Mouse (Mus musculus): ENCODE data around the gene Tns1. TPM values are rescaled to one million over a fixed set of nuclear protein-coding genes. Genes with fewer than 3 reads are reported as not detected.

Tns1 gene
- polyA plus RNA-seq, 1 experiment: 781 TPM

GRCm38 (mm10) chr1:73954614-73955013, 169.6 kb downstream of the Tns1 start:
- Histone ChIP-seq H3K4me1 (ENCODE audit: control insufficient read depth, insufficient read depth, low read length) (peaks cover 31% of the 10 kb centered on the region), H3K4me3 (replicated peaks; ENCODE audit: extremely low read depth, low read depth, low read length) (no peak overlapping the region)
- no peak for DNase-seq
- TF ChIP-seq CTCF (IDR thresholded peaks at IDR 0.05; ENCODE audit: insufficient read depth, low read length) (no peak), POLR2A (IDR thresholded peaks at IDR 0.05; ENCODE audit: borderline replicate concordance, extremely low read depth, low read depth, low read length) (no peak)
- WGBS: 22% methylated on average over 4 of the region's 4 CpGs

- Histone ChIP-seq H3K4me1 (ENCODE audit: control insufficient read depth, insufficient read depth, low read length) (peaks cover 25% of the 10 kb centered on the region), H3K4me3 (replicated peaks; ENCODE audit: extremely low read depth, low read depth, low read length) (no peak overlapping the region)
- no peak for DNase-seq
- 82% methylated on average over 6 of the region's 6 CpGs for WGBS
- no peak for TF ChIP-seq POLR2A (IDR thresholded peaks at IDR 0.05; ENCODE audit: borderline replicate concordance, extremely low read depth, low read depth, low read length)
- no peak for TF ChIP-seq CTCF (IDR thresholded peaks at IDR 0.05; ENCODE audit: insufficient read depth, low read length)
Observed at GRCm38 (mm10) chr1:73954015-73954408, 170.2 kb downstream of the Tns1 start.

GRCm38 (mm10) chr1:73953317-73954014, 170.8 kb downstream of the Tns1 start:
- TF ChIP-seq CTCF (IDR thresholded peaks at IDR 0.05; ENCODE audit: insufficient read depth, low read length): no peak
- no peak for TF ChIP-seq POLR2A (IDR thresholded peaks at IDR 0.05; ENCODE audit: borderline replicate concordance, extremely low read depth, low read depth, low read length)
- Histone ChIP-seq H3K4me1 (ENCODE audit: control insufficient read depth, insufficient read depth, low read length) (peaks cover 25% of the 10 kb centered on the region), H3K4me3 (replicated peaks; ENCODE audit: extremely low read depth, low read depth, low read length) (no peak overlapping the region)
- WGBS: 76% methylated on average over 20 of the region's 20 CpGs
- no peak for DNase-seq

GRCm38 (mm10) chr1:73952598-73952997, 171.7 kb downstream of the Tns1 start:
- TF ChIP-seq POLR2A (IDR thresholded peaks at IDR 0.05; ENCODE audit: borderline replicate concordance, extremely low read depth, low read depth, low read length) (no peak), CTCF (IDR thresholded peaks at IDR 0.05; ENCODE audit: insufficient read depth, low read length) (no peak)
- no peak for DNase-seq
- Histone ChIP-seq H3K4me3 (replicated peaks; ENCODE audit: extremely low read depth, low read depth, low read length) (no peak overlapping the region), H3K4me1 (ENCODE audit: control insufficient read depth, insufficient read depth, low read length) (peaks cover 24% of the 10 kb centered on the region)
- 86% methylated on average over 10 of the region's 10 CpGs for WGBS

GRCm38 (mm10) chr1:73951178-73951577, 173.1 kb downstream of the Tns1 start:
- no peak overlapping the region for H3K4me3 ChIP-seq (replicated peaks; ENCODE audit: extremely low read depth, low read depth, low read length)
- DNase-seq: no peak
- 76% methylated on average over 3 of the region's 3 CpGs for WGBS
- H3K4me1 ChIP-seq (ENCODE audit: control insufficient read depth, insufficient read depth, low read length): peaks cover 18% of the 10 kb centered on the region
- TF ChIP-seq POLR2A (IDR thresholded peaks at IDR 0.05; ENCODE audit: borderline replicate concordance, extremely low read depth, low read depth, low read length) (no peak), CTCF (IDR thresholded peaks at IDR 0.05; ENCODE audit: insufficient read depth, low read length) (no peak)

- peaks cover 6% of the 10 kb centered on the region for H3K4me1 ChIP-seq (ENCODE audit: control insufficient read depth, insufficient read depth, low read length)
- WGBS: 65% methylated on average over 5 of the region's 5 CpGs
- no peak for DNase-seq
- TF ChIP-seq CTCF (IDR thresholded peaks at IDR 0.05; ENCODE audit: insufficient read depth, low read length): no peak
- no peak for TF ChIP-seq POLR2A (IDR thresholded peaks at IDR 0.05; ENCODE audit: borderline replicate concordance, extremely low read depth, low read depth, low read length)
- H3K4me3 ChIP-seq (replicated peaks; ENCODE audit: extremely low read depth, low read depth, low read length): no peak overlapping the region
Observed at GRCm38 (mm10) chr1:73948757-73949156, 175.5 kb downstream of the Tns1 start.

GRCm38 (mm10) chr1:73947525-73948304, 176.5 kb downstream of the Tns1 start:
- WGBS: 63% methylated on average over 15 of the region's 15 CpGs
- Histone ChIP-seq H3K4me3 (replicated peaks; ENCODE audit: extremely low read depth, low read depth, low read length) (no peak overlapping the region), H3K4me1 (ENCODE audit: control insufficient read depth, insufficient read depth, low read length) (peaks cover 6% of the 10 kb centered on the region)
- TF ChIP-seq CTCF (IDR thresholded peaks at IDR 0.05; ENCODE audit: insufficient read depth, low read length): no peak
- TF ChIP-seq POLR2A (IDR thresholded peaks at IDR 0.05; ENCODE audit: borderline replicate concordance, extremely low read depth, low read depth, low read length): no peak
- no peak for DNase-seq

GRCm38 (mm10) chr1:73946701-73947100, 177.5 kb downstream of the Tns1 start:
- TF ChIP-seq POLR2A (IDR thresholded peaks at IDR 0.05; ENCODE audit: borderline replicate concordance, extremely low read depth, low read depth, low read length) (no peak), CTCF (IDR thresholded peaks at IDR 0.05; ENCODE audit: insufficient read depth, low read length) (no peak)
- DNase-seq: no peak
- WGBS: 41% methylated on average over 7 of the region's 7 CpGs
- no peak overlapping the region for H3K4me3 ChIP-seq (replicated peaks; ENCODE audit: extremely low read depth, low read depth, low read length)
- peaks cover 6% of the 10 kb centered on the region for H3K4me1 ChIP-seq (ENCODE audit: control insufficient read depth, insufficient read depth, low read length)

GRCm38 (mm10) chr1:73944393-73944792, 179.9 kb downstream of the Tns1 start:
- peaks cover 6% of the 10 kb centered on the region for H3K4me1 ChIP-seq (ENCODE audit: control insufficient read depth, insufficient read depth, low read length)
- WGBS: 62% methylated on average over 3 of the region's 3 CpGs
- H3K4me3 ChIP-seq (replicated peaks; ENCODE audit: extremely low read depth, low read depth, low read length): no peak overlapping the region
- TF ChIP-seq POLR2A (IDR thresholded peaks at IDR 0.05; ENCODE audit: borderline replicate concordance, extremely low read depth, low read depth, low read length) (no peak), CTCF (IDR thresholded peaks at IDR 0.05; ENCODE audit: insufficient read depth, low read length) (no peak)
- no peak for DNase-seq

Measured in lung, adult 2 months (tissue).